Comparison of ENCODE assay signal across 15 mouse cellular contexts in the genomic region with DNA sequence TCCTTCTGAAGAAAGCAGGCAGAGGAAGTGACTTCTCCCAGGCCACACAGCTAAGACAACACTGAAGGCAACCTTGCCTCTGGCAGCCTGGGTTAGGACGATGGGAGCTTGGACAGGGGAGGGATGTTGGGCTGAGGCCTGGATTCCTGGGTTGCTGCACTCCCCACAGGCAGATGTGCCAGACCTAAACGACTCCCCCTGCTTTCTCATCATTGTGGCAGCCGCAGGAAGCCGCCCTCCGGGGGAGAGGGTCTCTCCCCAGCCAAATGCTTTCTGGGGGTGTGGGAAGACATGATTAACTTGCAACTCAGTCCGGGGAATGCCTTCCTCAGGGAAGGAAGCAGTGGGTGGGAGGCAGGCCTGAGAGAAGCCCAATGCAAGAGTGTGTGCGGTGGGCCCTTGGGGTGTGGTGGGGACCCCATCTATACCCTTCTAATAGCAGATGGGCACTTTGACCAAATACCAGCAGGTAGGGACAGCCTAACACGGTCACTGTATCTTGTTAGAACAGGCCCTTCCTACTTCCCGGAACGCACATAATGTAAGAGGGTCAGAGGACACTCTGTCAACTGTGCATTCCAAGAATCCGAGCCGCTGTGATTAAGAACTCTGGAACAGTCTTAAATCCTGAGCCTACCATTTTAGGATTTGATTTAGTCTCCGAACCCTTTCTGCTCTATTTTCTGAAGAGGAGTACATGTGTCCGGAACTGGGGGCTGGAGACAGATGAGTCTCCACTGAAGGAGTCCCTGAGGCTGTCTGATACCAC. TPM values are rescaled to one million over a fixed set of nuclear protein-coding genes. Genes with fewer than 3 reads are reported as not detected.
DNase-seq lines count a peak whose midpoint lies in the region; ATAC-seq and TF ChIP-seq lines count a peak whose summit lies in the region.
"Had no signal": no experiment of that assay in that cellular context is flagged by ENCODE, and none has a peak within 500 bp of the region (broad histone marks: within the 10 kb centered on the region; RNA-seq: fewer than 3 reads in every experiment).

No protein-coding gene starts in this region.

- no peaks in the 10 kb centered on the region for H3K27me3 ChIP-seq in kidney, embryonic 15.5 days
- H3K27me3 ChIP-seq in testis, adult 2 months (ENCODE audit: control insufficient read depth, insufficient read depth, low read length), result no peaks in the 10 kb centered on the region

- 29% methylated on average over 14 of the region's 14 CpGs for WGBS in kidney, embryonic 15.5 days

- DNase-seq in kidney, postnatal 36 days, result no peak
- DNase-seq in testis, postnatal 10 days (ENCODE audit: low spot score), result no peak
- DNase-seq in heart, postnatal 4 days, result peak; percentile 58
- DNase-seq in layer of hippocampus, adult 2 months (ENCODE audit: low spot score in 2 of 2), result no peak
- DNase-seq in cerebellum, adult 18-20 months, result no peak
- DNase-seq in thymus, postnatal 10 days (ENCODE audit: low spot score in 2 of 2), result no peak
- DNase-seq: adrenal gland, adult 8-10 months; layer of hippocampus, adult 9-11 months had no signal

- H3K27ac ChIP-seq in kidney, embryonic 15.5 days, result peak overlapping the region; percentile 86
- peak overlapping the region; percentile 74 for H3K27ac ChIP-seq in testis, adult 2 months (ENCODE audit: control insufficient read depth, insufficient read depth, low read depth, low read length)
- H3K27ac ChIP-seq in layer of hippocampus, adult 2 months, result no peak overlapping the region

- peaks cover 98% of the 10 kb centered on the region for H3K4me1 ChIP-seq in kidney, embryonic 15.5 days
- peaks cover 22% of the 10 kb centered on the region for H3K4me1 ChIP-seq in testis, adult 2 months (ENCODE audit: control insufficient read depth, insufficient read depth, low read length)

- no peak overlapping the region for H3K4me3 ChIP-seq in kidney, embryonic 15.5 days (replicated peaks)
- no peak overlapping the region for H3K4me3 ChIP-seq in testis, adult 2 months (ENCODE audit: control insufficient read depth, low read depth, low read length)
- no peak overlapping the region for H3K4me3 ChIP-seq in layer of hippocampus, adult 2 months

- no peak for ATAC-seq in kidney, embryonic 15.5 days (replicated peaks; ENCODE audit: low FRiP score)
- ATAC-seq: forebrain, embryonic 14.5 days had no signal

- H3K9me3 ChIP-seq in kidney, embryonic 15.5 days (replicated peaks), result no peaks in the 10 kb centered on the region

- H3K9ac ChIP-seq in kidney, embryonic 15.5 days, result no peak overlapping the region

- no peak for TF ChIP-seq CTCF in testis, adult 2 months (IDR thresholded peaks at IDR 0.05; ENCODE audit: control insufficient read depth, insufficient read depth, insufficient replicate concordance, low read depth, low read length)
- no peak for TF ChIP-seq CTCF in layer of hippocampus, adult 2 months (conservative IDR thresholded peaks at IDR 0.05)

- no peaks in the 10 kb centered on the region for H3K36me3 ChIP-seq in kidney, embryonic 15.5 days
- no peaks in the 10 kb centered on the region for H3K36me3 ChIP-seq in testis, adult 2 months (ENCODE audit: control insufficient read depth, insufficient read depth, low read length)

- no peak overlapping the region for H3K4me2 ChIP-seq in kidney, embryonic 15.5 days

- no peak for TF ChIP-seq POLR2A in testis, adult 2 months (IDR thresholded peaks at IDR 0.05; ENCODE audit: control insufficient read depth, low read depth, low read length)

RNA-seq across cellular contexts. Expression of gene Foxs1, which starts 4.6 kb away (rescaled TPM):
- polyA plus RNA-seq in kidney, embryonic 15.5 days (2015; fragmentation: Nextera tagmentation; extraction: Ambion mirVana), result 5.1 and 6.9 TPM in 2 replicates
- 4.1 and 4.3 TPM in 2 replicates for polyA plus RNA-seq in testis, adult 2 months (2012; rRNA removed)
- 10 to 100 TPM in 1 of 2 experiments, 1 to 10 TPM in 1; 8.1 to 10.6 TPM for total RNA-seq in heart, postnatal 4 days (2021)
- under 1 TPM; 0.37 to 0.84 TPM for total RNA-seq in layer of hippocampus, adult 2 months (2021)
- total RNA-seq: granulocyte monocyte progenitor cell, adult 5-6 weeks; MEL had no signal

RNA-seq across cellular contexts. Expression of gene Mylk2, which starts 17.3 kb away (rescaled TPM):
- polyA plus RNA-seq in kidney, embryonic 15.5 days (2015; fragmentation: Nextera tagmentation; extraction: Ambion mirVana), result 0.43 and 0.77 TPM in 2 replicates
- polyA plus RNA-seq in testis, adult 2 months (2012; rRNA removed), result 0.04 TPM in 1 of 2 replicates, not detected in the other
- under 1 TPM; 0.26 to 0.38 TPM for total RNA-seq in heart, postnatal 4 days (2021)
- total RNA-seq in layer of hippocampus, adult 2 months (2021), result not detected
- total RNA-seq: granulocyte monocyte progenitor cell, adult 5-6 weeks; MEL had no signal
- polyA plus RNA-seq: forebrain, embryonic 14.5 days; neural tube, embryonic 14.5 days had no signal

RNA-seq across cellular contexts. Expression of gene Dusp15, which starts 23.1 kb away (rescaled TPM):
- polyA plus RNA-seq in kidney, embryonic 15.5 days (2015; fragmentation: Nextera tagmentation; extraction: Ambion mirVana), result 3.0 and 3.1 TPM in 2 replicates
- polyA plus RNA-seq in testis, adult 2 months (2012; rRNA removed), result 151 and 166 TPM in 2 replicates
- total RNA-seq in heart, postnatal 4 days (2021), result under 1 TPM; 0.10 to 0.41 TPM
- total RNA-seq in layer of hippocampus, adult 2 months (2021), result 10 to 100 TPM in 1 of 2 experiments, 1 to 10 TPM in 1; 9.3 to 11.9 TPM
- total RNA-seq: granulocyte monocyte progenitor cell, adult 5-6 weeks; MEL had no signal
- polyA plus RNA-seq: liver, embryonic 16.5 days had no signal

RNA-seq across cellular contexts. Expression of gene Ttll9, which starts 33.9 kb away (rescaled TPM):
- polyA plus RNA-seq in kidney, embryonic 15.5 days (2015; fragmentation: Nextera tagmentation; extraction: Ambion mirVana), result 1.1 and 1.6 TPM in 2 replicates
- 203 and 218 TPM in 2 replicates for polyA plus RNA-seq in testis, adult 2 months (2012; rRNA removed)
- not detected for total RNA-seq in heart, postnatal 4 days (2021)
- 1 to 10 TPM in 1 of 2 experiments, under 1 TPM in 1; 0.79 to 1.5 TPM for total RNA-seq in layer of hippocampus, adult 2 months (2021)

Comparison
In these comparisons a context has a peak if more than half of its experiments do, and no peak if none do; other contexts are left out.
1. RNA of gene Foxs1, which starts 4.6 kb away (total RNA-seq): 8.1 to 10.6 TPM in heart, postnatal 4 days; 0.37 to 0.84 TPM in layer of hippocampus, adult 2 months; every median in the first group is over 4 times any median in the second.
2. RNA of gene Dusp15, which starts 23.1 kb away (total RNA-seq): 9.3 to 11.9 TPM in layer of hippocampus, adult 2 months; 0.10 to 0.41 TPM in heart, postnatal 4 days; every median in the first group is over 4 times any median in the second.